Mouse (Mus musculus): ENCODE data around the gene Galm. TPM values are rescaled to one million over a fixed set of nuclear protein-coding genes. Genes with fewer than 3 reads are reported as not detected.

The Galm gene
- total and polyA plus RNA-seq, 2 experiments from 2014 or later = 9.6 to 19.7 TPM

- Histone ChIP-seq H3K4me1 (ENCODE audit: control insufficient read depth, insufficient read depth) (peaks cover 5% of the 10 kb centered on the region), H3K36me3 (replicated peaks; ENCODE audit: control insufficient read depth, insufficient read depth, low read length) (no peaks in the 10 kb centered on the region), H3K4me2 (ENCODE audit: low read depth, low read length) (no peak overlapping the region), H3K4me3 (ENCODE audit: low read depth, low read length) (no peak overlapping the region), H3K9ac (replicated peaks; ENCODE audit: low read depth, low read length) (no peak overlapping the region), H3K27me3 (ENCODE audit: control insufficient read depth, insufficient read depth, low read length) (no peaks in the 10 kb centered on the region), H3K9me3 (replicated peaks; ENCODE audit: control insufficient read depth, low read length) (no peaks in the 10 kb centered on the region), H3K27ac (ENCODE audit: low read depth) (no peak overlapping the region)
- DNase-seq (ENCODE audit: low spot score) = no peak
- WGBS = 61% methylated on average over 2 of the region's 2 CpGs
- ATAC-seq (ENCODE audit: insufficient read depth, low read depth) = peak; percentile 30; the same call in 1 of the 2 replicates
- no peak for TF ChIP-seq CTCF (IDR thresholded peaks at IDR 0.05; ENCODE audit: low read depth)
Measured at GRCm38 (mm10) chr17:80229396-80229795, 102.1 kb downstream of the Galm start.

GRCm38 (mm10) chr17:80233844-80234243 is 106.6 kb downstream of the Galm start:
- H3K4me3 ChIP-seq (ENCODE audit: low read depth, low read length) = no peak overlapping the region
- no peak overlapping the region for H3K4me2 ChIP-seq (ENCODE audit: low read depth, low read length)
- no peak overlapping the region for H3K9ac ChIP-seq (replicated peaks; ENCODE audit: low read depth, low read length)
- no peaks in the 10 kb centered on the region for H3K9me3 ChIP-seq (replicated peaks; ENCODE audit: control insufficient read depth, low read length)
- no peaks in the 10 kb centered on the region for H3K4me1 ChIP-seq (ENCODE audit: control insufficient read depth, insufficient read depth)
- no peaks in the 10 kb centered on the region for H3K27me3 ChIP-seq (ENCODE audit: control insufficient read depth, insufficient read depth, low read length)
- WGBS = 87% methylated on average over 5 of the region's 5 CpGs
- ATAC-seq (ENCODE audit: insufficient read depth, low read depth) = no peak
- DNase-seq (ENCODE audit: low spot score) = no peak
- TF ChIP-seq EP300 (IDR thresholded peaks at IDR 0.05; ENCODE audit: low read depth) (no peak), CTCF (IDR thresholded peaks at IDR 0.05; ENCODE audit: low read depth) (no peak)
- H3K27ac ChIP-seq (ENCODE audit: low read depth) = no peak overlapping the region
- peaks cover 10% of the 10 kb centered on the region for H3K36me3 ChIP-seq (replicated peaks; ENCODE audit: control insufficient read depth, insufficient read depth, low read length)

GRCm38 (mm10) chr17:80234376-80234775 is 107.1 kb downstream of the Galm start:
- Histone ChIP-seq H3K4me3 (ENCODE audit: low read depth, low read length) (no peak overlapping the region), H3K4me2 (ENCODE audit: low read depth, low read length) (no peak overlapping the region), H3K4me1 (ENCODE audit: control insufficient read depth, insufficient read depth) (no peaks in the 10 kb centered on the region), H3K27me3 (ENCODE audit: control insufficient read depth, insufficient read depth, low read length) (no peaks in the 10 kb centered on the region), H3K9me3 (replicated peaks; ENCODE audit: control insufficient read depth, low read length) (no peaks in the 10 kb centered on the region), H3K9ac (replicated peaks; ENCODE audit: low read depth, low read length) (no peak overlapping the region), H3K36me3 (replicated peaks; ENCODE audit: control insufficient read depth, insufficient read depth, low read length) (peaks cover 16% of the 10 kb centered on the region), H3K27ac (ENCODE audit: low read depth) (no peak overlapping the region)
- no peak for DNase-seq (ENCODE audit: low spot score)
- no peak for ATAC-seq (ENCODE audit: insufficient read depth, low read depth)
- 77% methylated on average over 7 of the region's 7 CpGs for WGBS
- TF ChIP-seq CTCF (IDR thresholded peaks at IDR 0.05; ENCODE audit: low read depth) (no peak), EP300 (IDR thresholded peaks at IDR 0.05; ENCODE audit: low read depth) (no peak)

Other genes with a start within 250 kb of the Galm start
- gene Atl2, start 231.3 kb upstream of the Galm start, total RNA-seq (2014; rRNA removed; ENCODE audit: low replicate concordance) = 11.3 and 17.7 TPM in 2 replicates
- 18.4 and 20.2 TPM in 2 replicates for gene Atl2, start 231.3 kb upstream of the Galm start, polyA plus RNA-seq (2015; fragmentation: Nextera tagmentation; extraction: Ambion mirVana)
- 36.8 and 37.5 TPM in 2 replicates for gene Hnrnpll, start 65.1 kb upstream of the Galm start, total RNA-seq (2014; rRNA removed; ENCODE audit: low replicate concordance)
- gene Hnrnpll, start 65.1 kb upstream of the Galm start, polyA plus RNA-seq (2015; fragmentation: Nextera tagmentation; extraction: Ambion mirVana) = 19.0 TPM in 2 replicates
- 84.3 and 86.2 TPM in 2 replicates for gene Srsf7, start 79.8 kb downstream of the Galm start, total RNA-seq (2014; rRNA removed; ENCODE audit: low replicate concordance)
- 151 and 154 TPM in 2 replicates for gene Srsf7, start 79.8 kb downstream of the Galm start, polyA plus RNA-seq (2015; fragmentation: Nextera tagmentation; extraction: Ambion mirVana)
- gene Ttc39d, start 80.0 kb downstream of the Galm start, total RNA-seq (2014; rRNA removed; ENCODE audit: low replicate concordance) = 1.0 TPM in 1 of 2 replicates, not detected in the other
- gene Ttc39d, start 80.0 kb downstream of the Galm start, polyA plus RNA-seq (2015; fragmentation: Nextera tagmentation; extraction: Ambion mirVana) = 0.05 and 0.08 TPM in 2 replicates
- gene Gemin6, start 97.0 kb downstream of the Galm start, total RNA-seq (2014; rRNA removed; ENCODE audit: low replicate concordance) = 0.54 and 4.7 TPM in 2 replicates
- 13.3 and 14.6 TPM in 2 replicates for gene Gemin6, start 97.0 kb downstream of the Galm start, polyA plus RNA-seq (2015; fragmentation: Nextera tagmentation; extraction: Ambion mirVana)
- gene Morn2, start 162.7 kb downstream of the Galm start, total RNA-seq (2014; rRNA removed; ENCODE audit: low replicate concordance) = 3.9 and 11.7 TPM in 2 replicates
- 20.4 and 20.6 TPM in 2 replicates for gene Morn2, start 162.7 kb downstream of the Galm start, polyA plus RNA-seq (2015; fragmentation: Nextera tagmentation; extraction: Ambion mirVana)
- gene Dhx57, start 163.0 kb downstream of the Galm start, total RNA-seq (2014; rRNA removed; ENCODE audit: low replicate concordance) = 3.7 and 7.7 TPM in 2 replicates
- 2.9 and 3.0 TPM in 2 replicates for gene Dhx57, start 163.0 kb downstream of the Galm start, polyA plus RNA-seq (2015; fragmentation: Nextera tagmentation; extraction: Ambion mirVana)
- not detected in 2 replicates for gene Arhgef33, start 179.9 kb downstream of the Galm start, total RNA-seq (2014; rRNA removed; ENCODE audit: low replicate concordance)
- 0.86 and 2.0 TPM in 2 replicates for gene Arhgef33, start 179.9 kb downstream of the Galm start, polyA plus RNA-seq (2015; fragmentation: Nextera tagmentation; extraction: Ambion mirVana)
- gene Gm10190, start 246.1 kb downstream of the Galm start, total RNA-seq (2014; rRNA removed; ENCODE audit: low replicate concordance) = not detected in 2 replicates
- gene Gm10190, start 246.1 kb downstream of the Galm start, polyA plus RNA-seq (2015; fragmentation: Nextera tagmentation; extraction: Ambion mirVana) = 0.90 and 1.1 TPM in 2 replicates

All from heart, postnatal 0 days (tissue).